Mouse (Mus musculus) Muller cell, postnatal 12 days (primary cell): Measurements from ENCODE around the gene Nudt9.
A peak's percentile ranks its signal among the peaks of the same experiment; 100 is the strongest.

Experiments
- DNase-seq: peaks from one replicate; pipeline ENCODE4 v3.0.0-alpha.2; 2015; ENCODE audit errors: inconsistent ontology term

Gene Nudt9

DNA sequence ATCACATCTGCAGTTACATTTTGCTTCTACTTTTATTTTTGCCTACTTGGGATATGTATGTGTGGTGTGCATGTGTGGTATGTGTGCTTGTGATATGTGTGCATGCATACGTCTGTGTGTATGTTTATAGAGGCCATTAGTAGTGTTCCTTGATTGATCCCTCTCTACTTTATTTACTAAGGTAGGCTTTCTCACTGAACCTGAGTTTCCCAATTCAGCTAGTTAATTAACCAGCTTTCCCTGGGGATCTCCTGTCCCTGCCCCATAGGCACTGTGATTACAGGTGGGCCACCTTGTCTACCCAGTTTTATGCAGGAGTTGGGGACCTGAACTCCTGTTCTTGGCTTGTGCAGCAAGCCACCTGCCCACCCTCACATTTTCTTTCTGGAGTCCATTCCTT is 9.4 kb upstream of the Nudt9 start:
- no peak for DNase-seq

- DNase-seq = no peak
Measured at GRCm38 (mm10) chr5:104039154-104039932, 6.8 kb upstream of the Nudt9 start.

- DNase-seq = no peak
Measured at GRCm38 (mm10) chr5:104042906-104043305, 3.2 kb upstream of the Nudt9 start.

DNA sequence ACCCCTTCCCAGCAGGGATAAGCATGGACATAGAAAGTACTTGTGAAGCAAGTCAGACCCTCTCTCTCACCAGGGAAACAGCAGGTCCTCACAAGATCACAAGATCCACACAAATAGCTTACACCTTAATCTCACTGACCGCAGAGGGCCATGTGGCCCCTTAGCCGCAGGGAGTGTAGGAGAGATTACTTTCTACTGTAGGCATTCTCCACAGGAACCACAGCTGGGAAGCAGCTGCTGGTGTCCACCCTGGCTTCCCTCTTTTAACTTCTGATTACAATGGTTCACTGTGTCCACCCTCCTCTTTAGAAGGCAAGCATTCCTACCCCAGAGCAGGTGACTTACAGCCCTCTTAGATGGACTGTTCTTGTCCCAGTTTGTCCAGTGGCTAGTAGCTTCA is 2.4 kb upstream of the Nudt9 start:
- DNase-seq = no peak

- peak; percentile 58 for DNase-seq
Measured at GRCm38 (mm10) chr5:104047200-104048105, 1.3 kb downstream of the Nudt9 start.

- peak; percentile 36 for DNase-seq
Measured at GRCm38 (mm10) chr5:104048139-104048538, 2.0 kb downstream of the Nudt9 start.

DNA sequence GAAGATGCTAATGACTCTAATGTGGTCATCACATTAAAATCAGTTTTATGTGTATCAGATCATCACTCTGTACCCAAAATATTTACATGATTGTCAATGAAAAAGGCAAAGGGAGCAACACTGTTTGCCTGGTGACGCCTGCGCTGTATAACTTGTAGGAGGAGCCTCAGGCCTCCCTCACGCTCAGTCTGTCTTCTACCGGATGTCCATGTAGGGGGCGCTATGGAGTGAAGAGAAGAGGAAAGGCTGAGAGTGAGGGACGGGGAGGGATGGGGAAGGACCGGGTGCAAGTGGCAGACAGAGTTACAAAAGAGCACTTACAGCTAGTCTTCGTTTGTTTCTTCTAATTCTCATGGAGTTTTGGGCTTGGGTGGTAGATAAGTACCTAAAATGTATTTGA is 6.8 kb downstream of the Nudt9 start:
- no peak for DNase-seq

- DNase-seq = no peak
Measured at GRCm38 (mm10) chr5:104054938-104055337, 8.8 kb downstream of the Nudt9 start.

- no peak for DNase-seq
Measured at GRCm38 (mm10) chr5:104055816-104056215, 9.7 kb downstream of the Nudt9 start.

GRCm38 (mm10) chr5:104056295-104056694 is 10.2 kb downstream of the Nudt9 start:
- DNase-seq = peak; percentile 45

DNA sequence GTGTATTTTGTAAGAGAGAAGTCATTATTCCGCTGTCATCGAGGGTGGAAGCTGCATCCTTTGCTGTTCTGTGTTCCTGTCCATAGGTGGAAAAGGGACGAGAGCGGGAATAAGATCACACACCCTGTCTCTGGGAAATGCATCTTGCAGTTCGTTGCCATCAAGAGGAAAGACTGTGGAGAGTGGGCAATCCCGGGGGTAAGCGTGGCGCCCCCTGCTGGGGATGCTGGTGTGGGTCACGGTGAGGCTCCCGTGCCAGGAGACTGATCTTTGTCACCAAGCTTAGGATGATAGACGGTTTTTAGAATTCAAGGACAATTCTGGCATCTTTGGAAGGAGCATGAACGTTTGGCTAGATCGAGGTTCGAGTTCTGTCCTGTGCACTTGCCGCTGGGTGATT is 11.9 kb downstream of the Nudt9 start:
- DNase-seq = no peak

DNA sequence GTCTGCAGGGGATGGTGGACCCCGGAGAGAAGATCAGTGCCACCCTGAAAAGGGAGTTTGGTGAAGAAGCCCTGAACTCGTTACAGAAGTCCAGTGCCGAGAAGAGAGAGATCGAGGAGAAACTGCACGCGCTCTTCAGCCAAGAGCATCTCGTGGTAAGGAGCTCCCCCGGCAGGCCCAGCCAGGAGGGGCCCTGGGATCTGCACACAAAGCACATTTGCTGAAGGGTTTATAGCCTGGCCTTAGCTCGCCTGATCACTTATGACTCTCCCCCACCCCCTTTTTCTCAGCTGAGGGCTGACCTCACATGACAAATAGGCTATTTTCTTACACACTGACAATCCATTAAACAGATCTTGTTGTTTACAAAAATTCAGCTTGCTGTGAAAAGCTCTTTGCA is 13.5 kb downstream of the Nudt9 start:
- no peak for DNase-seq

GRCm38 (mm10) chr5:104060429-104060828 is 14.3 kb downstream of the Nudt9 start:
- DNase-seq = no peak

GRCm38 (mm10) chr5:104061936-104062772 is 16.0 kb downstream of the Nudt9 start:
- no peak for DNase-seq

- no peak for DNase-seq
Measured at GRCm38 (mm10) chr5:104062773-104063551, 16.9 kb downstream of the Nudt9 start.

GRCm38 (mm10) chr5:104068751-104069150 is 22.6 kb downstream of the Nudt9 start:
- no peak for DNase-seq

DNA sequence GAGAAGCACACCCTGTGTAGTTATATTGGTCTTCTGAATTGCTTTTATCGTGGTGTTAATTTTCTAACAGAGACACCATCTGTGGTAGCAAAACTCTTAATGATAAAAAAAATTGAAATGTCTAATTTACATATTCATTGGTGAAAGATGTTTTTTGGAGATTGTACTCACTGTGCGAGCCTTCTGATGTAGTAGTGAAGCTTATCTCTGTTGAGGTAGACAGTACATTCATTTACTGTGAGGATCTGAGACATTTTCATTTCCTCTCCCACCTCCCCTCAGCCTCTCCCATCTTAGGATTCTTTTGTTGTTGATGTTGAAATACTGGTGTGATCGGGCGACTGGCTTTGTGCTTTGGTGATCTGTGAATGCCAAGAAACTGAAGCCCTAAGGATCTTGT is 24.9 kb downstream of the Nudt9 start:
- DNase-seq = no peak

GRCm38 (mm10) chr5:104072272-104072886 is 26.3 kb downstream of the Nudt9 start:
- peak; percentile 72 for DNase-seq

GRCm38 (mm10) chr5:104073602-104074001 is 27.5 kb downstream of the Nudt9 start:
- DNase-seq = no peak

DNA sequence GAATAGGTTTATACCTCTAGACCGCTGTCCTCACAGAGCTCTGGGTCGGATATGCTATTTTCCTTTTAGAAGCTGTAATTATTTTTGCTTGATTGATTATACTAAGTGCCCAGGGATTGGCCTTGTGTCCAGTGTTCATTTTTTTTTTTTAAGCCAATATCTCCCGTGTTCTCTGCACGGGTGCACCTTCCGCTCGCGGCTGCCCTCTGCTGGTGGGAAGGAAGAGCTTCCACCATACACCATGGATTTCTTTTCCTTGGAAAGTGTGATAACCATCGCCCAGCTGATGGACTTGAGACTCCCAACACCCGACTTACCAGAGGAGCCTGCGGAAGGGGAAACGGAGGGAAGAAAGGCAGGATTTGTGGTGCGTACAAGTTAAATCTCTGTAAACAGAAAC is 28.3 kb downstream of the Nudt9 start:
- DNase-seq = peak; percentile 37

GRCm38 (mm10) chr5:104076361-104076760 is 30.3 kb downstream of the Nudt9 start:
- DNase-seq = no peak
